ENCODE assay signal across 8 mouse cellular contexts in the genomic region with DNA sequence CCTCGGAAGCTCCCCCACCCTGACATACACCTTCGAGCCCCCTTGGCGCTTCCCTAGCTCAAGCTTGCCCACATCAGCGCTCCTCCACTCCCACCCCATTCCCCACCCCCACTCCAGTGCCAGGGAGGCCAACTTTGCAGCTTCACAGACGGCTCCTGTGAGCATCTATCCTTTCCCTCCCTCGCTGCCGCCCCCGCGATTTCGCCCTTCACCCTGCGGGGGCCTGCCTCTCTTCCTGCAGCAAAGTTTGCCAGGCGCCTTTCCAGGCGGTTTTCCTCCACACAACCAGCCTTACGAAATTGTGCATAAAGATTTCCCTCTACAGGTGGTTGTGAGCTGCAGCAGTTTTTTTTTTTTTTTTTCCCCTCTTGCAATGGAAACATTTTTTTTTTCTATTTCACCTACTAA.
DNase-seq lines count a peak whose midpoint lies in the region; ATAC-seq and TF ChIP-seq lines count a peak whose summit lies in the region.

No protein-coding gene starts in this region.

- H3K27me3 ChIP-seq in CH12.LX (replicated peaks), result peaks cover 54% of the 10 kb centered on the region
- peaks cover 14% of the 10 kb centered on the region; the same call in 1 of the 2 replicates for H3K27me3 ChIP-seq in embryonic facial prominence, embryonic 12.5 days
- H3K27me3 ChIP-seq in intestine, embryonic 15.5 days (replicated peaks), result peaks cover 10% of the 10 kb centered on the region
- H3K27me3 ChIP-seq in midbrain, embryonic 16.5 days (ENCODE audit: control insufficient read depth, insufficient read depth, low read depth, low read length), result no peaks in the 10 kb centered on the region

- H3K36me3 ChIP-seq in CH12.LX (replicated peaks in 1 of 2; ENCODE audit: control insufficient read depth in 1 of 2, insufficient read depth in 1 of 2, low read length in 1 of 2), result no peaks in the 10 kb centered on the region
- H3K36me3 ChIP-seq in embryonic facial prominence, embryonic 12.5 days, result no peaks in the 10 kb centered on the region
- no peaks in the 10 kb centered on the region for H3K36me3 ChIP-seq in intestine, embryonic 15.5 days
- H3K36me3 ChIP-seq in midbrain, embryonic 16.5 days (ENCODE audit: control insufficient read depth, insufficient read depth, low read length), result no peaks in the 10 kb centered on the region

- TF ChIP-seq EP300 in CH12.LX (IDR thresholded peaks at IDR 0.05; ENCODE audit: low read length), result 0 out of 2 replicates have a peak, but pooled peaks have one; percentile 38

- peak; percentile 19 for TF ChIP-seq RAD21 in CH12.LX (IDR thresholded peaks at IDR 0.05; ENCODE audit: low read depth, low read length)

- H3K4me3 ChIP-seq in CH12.LX (replicated peaks in 1 of 3; ENCODE audit: low read depth in 2 of 3, low read length in 2 of 3, poor library complexity in 1 of 3), result no peak overlapping the region
- H3K4me3 ChIP-seq in embryonic facial prominence, embryonic 12.5 days, result peak overlapping the region; percentile 28
- H3K4me3 ChIP-seq in intestine, embryonic 15.5 days (replicated peaks), result peak overlapping the region; percentile 20
- peak overlapping the region; percentile 40 for H3K4me3 ChIP-seq in midbrain, embryonic 16.5 days (ENCODE audit: low read depth, low read length)

- under 1% methylated on average over 14 of the region's 14 CpGs for WGBS in embryonic facial prominence, embryonic 12.5 days
- 3% methylated on average over 14 of the region's 14 CpGs for WGBS in intestine, embryonic 15.5 days
- WGBS in midbrain, embryonic 16.5 days, result 0% methylated on average over 12 of the region's 14 CpGs

- peak; percentile 39; the same call in 1 of the 2 replicates for ATAC-seq in frontal cortex, adult (ENCODE audit: low TSS enrichment)
- no peak for ATAC-seq in embryonic facial prominence, embryonic 12.5 days (ENCODE audit: insufficient number of reproducible peaks, insufficient read depth, low FRiP score, low TSS enrichment)
- ATAC-seq in intestine, embryonic 15.5 days, result peak; percentile 48; the same call in 1 of the 2 replicates
- no peak for ATAC-seq in midbrain, embryonic 16.5 days

- peak overlapping the region; percentile 100 for H3K4me2 ChIP-seq in CH12.LX (ENCODE audit: insufficient read depth, low read depth, poor library complexity, severe bottlenecking)
- H3K4me2 ChIP-seq in embryonic facial prominence, embryonic 12.5 days (replicated peaks), result peak overlapping the region; percentile 52
- H3K4me2 ChIP-seq in intestine, embryonic 15.5 days (replicated peaks), result peak overlapping the region; percentile 61
- H3K4me2 ChIP-seq in midbrain, embryonic 16.5 days (ENCODE audit: low read length), result peak overlapping the region; percentile 68

- H3K79me2 ChIP-seq in CH12.LX (replicated peaks; ENCODE audit: control insufficient read depth, extremely low read depth, insufficient read depth, poor library complexity, severe bottlenecking), result no peaks in the 10 kb centered on the region

- dilution Hi-C loops in CH12.LX (cut with MboI; ENCODE audit: extremely low pct_ligation_motif_present, extremely low pct_unique_long_range_greater_than_20kb, low sequenced_read_pairs), result no loop called here

- no peak overlapping the region for H3K9ac ChIP-seq in CH12.LX (ENCODE audit: insufficient read depth, low read depth)
- H3K9ac ChIP-seq in embryonic facial prominence, embryonic 12.5 days, result peak overlapping the region; percentile 28
- H3K9ac ChIP-seq in intestine, embryonic 15.5 days, result no peak overlapping the region
- H3K9ac ChIP-seq in midbrain, embryonic 16.5 days (ENCODE audit: low read depth, low read length), result peak overlapping the region; percentile 52; the same call in 1 of the 2 replicates

- H3K27ac ChIP-seq in CH12.LX (ENCODE audit: insufficient read depth, low read depth), result no peak overlapping the region
- no peak overlapping the region for H3K27ac ChIP-seq in embryonic facial prominence, embryonic 12.5 days
- no peak overlapping the region for H3K27ac ChIP-seq in intestine, embryonic 15.5 days
- peak overlapping the region; percentile 59 for H3K27ac ChIP-seq in midbrain, embryonic 16.5 days (ENCODE audit: low read length)

- TF ChIP-seq CTCF in CH12.LX (conservative IDR thresholded peaks at IDR 0.05 in 1 of 2, IDR thresholded peaks at IDR 0.05 in 1 of 2; ENCODE audit: low read depth in 2 of 2, low read length in 2 of 2), result peak in 1 of 2 experiments; percentile 35; a peak in 1 of 4 replicates

- in situ Hi-C loops in CH12.LX (cut with MboI; ENCODE audit: low pct_ligation_motif_present, low pct_unique_long_range_greater_than_20kb, low sequenced_read_pairs), result no loop called here

- DNase-seq in frontal cortex, postnatal 25 days (ENCODE audit: low spot score in 2 of 2), result no peak
- DNase-seq in CH12.LX (ENCODE audit: extremely low read depth), result no peak
- DNase-seq in layer of hippocampus, postnatal 36 days, result no peak
- DNase-seq in thymus, postnatal 36 days, result no peak

- no peak for TF ChIP-seq POLR2A in CH12.LX (IDR thresholded peaks at IDR 0.05; ENCODE audit: low read depth, low read length)

- H3K9me3 ChIP-seq in CH12.LX (replicated peaks; ENCODE audit: low read length), result no peaks in the 10 kb centered on the region
- H3K9me3 ChIP-seq in embryonic facial prominence, embryonic 12.5 days, result no peaks in the 10 kb centered on the region
- H3K9me3 ChIP-seq in intestine, embryonic 15.5 days, result no peaks in the 10 kb centered on the region
- H3K9me3 ChIP-seq in midbrain, embryonic 16.5 days (replicated peaks; ENCODE audit: control insufficient read depth, low read length, poor library complexity, severe bottlenecking), result no peaks in the 10 kb centered on the region

- H3K4me1 ChIP-seq in CH12.LX (ENCODE audit: control insufficient read depth in 1 of 2, insufficient read depth in 2 of 2), result peaks cover 11 to 41% of the 10 kb centered on the region in 2 experiments
- peaks cover 18% of the 10 kb centered on the region for H3K4me1 ChIP-seq in embryonic facial prominence, embryonic 12.5 days
- H3K4me1 ChIP-seq in intestine, embryonic 15.5 days (replicated peaks), result peaks cover 9% of the 10 kb centered on the region
- H3K4me1 ChIP-seq in midbrain, embryonic 16.5 days (ENCODE audit: control insufficient read depth, insufficient read depth, low read length), result peaks cover 32% of the 10 kb centered on the region

TF ChIP-seq in CH12.LX, 34 proteins besides CTCF, POLR2A, EP300 and RAD21:
- TF ChIP-seq ZNF384 (IDR thresholded peaks at IDR 0.05; ENCODE audit: low read depth, low read length) (peak; percentile 97), ZMIZ1 (IDR thresholded peaks at IDR 0.05; ENCODE audit: low read depth, low read length) (no peak), KAT2A (IDR thresholded peaks at IDR 0.05; ENCODE audit: insufficient replicate concordance, low read length) (no peak), PAX5 (IDR thresholded peaks at IDR 0.05; ENCODE audit: low read length) (no peak)

Comparison
In these comparisons a context has a peak if more than half of its experiments do, and no peak if none do; other contexts are left out.
1. ATAC-seq: peak in frontal cortex, adult (single experiment) and intestine, embryonic 15.5 days (single experiment); none in embryonic facial prominence, embryonic 12.5 days (single experiment) and midbrain, embryonic 16.5 days (single experiment).
2. H3K4me3 ChIP-seq: peak in embryonic facial prominence, embryonic 12.5 days (single experiment), intestine, embryonic 15.5 days (single experiment) and midbrain, embryonic 16.5 days (single experiment); none in CH12.LX (0 of 3).
3. H3K9ac ChIP-seq: peak in embryonic facial prominence, embryonic 12.5 days (single experiment) and midbrain, embryonic 16.5 days (single experiment); none in CH12.LX (single experiment) and intestine, embryonic 15.5 days (single experiment).
4. Peak in every context shown above with its lines, with median percentiles within 50 percentile points of each other: H3K4me2 ChIP-seq.